In genomic region chr2:11502901-11503431, GRCm38 (mm10) we compare ENCODE assay signal across 8 mouse cellular contexts. TPM values are rescaled to one million over a fixed set of nuclear protein-coding genes. Genes with fewer than 3 reads are reported as not detected.
DNase-seq lines count a peak whose midpoint lies in the region; ATAC-seq and TF ChIP-seq lines count a peak whose summit lies in the region.

No protein-coding gene starts in this region.

- H3K9me3 ChIP-seq in hindbrain, embryonic 16.5 days (ENCODE audit: control insufficient read depth, low read length), result no peaks in the 10 kb centered on the region

- ATAC-seq in hindbrain, embryonic 16.5 days, result peak; percentile 81

- peak overlapping the region; percentile 96 for H3K4me2 ChIP-seq in hindbrain, embryonic 16.5 days (ENCODE audit: low read length)

- TF ChIP-seq CTCF in gastrocnemius, adult 2 months (IDR thresholded peaks at IDR 0.05), result peak; percentile 25; the same call in 1 of the 2 replicates

- no peaks in the 10 kb centered on the region for H3K27me3 ChIP-seq in hindbrain, embryonic 16.5 days (replicated peaks; ENCODE audit: control insufficient read depth, insufficient read depth, low read length)

- peak; percentile 63 for DNase-seq in R1 (ENCODE audit: low read depth, low spot score)
- DNase-seq in cerebellum, postnatal 36 days, result peak; percentile 67 to 71
- DNase-seq in gastrocnemius, adult 2 months, result peak; percentile 92
- DNase-seq in left cerebral cortex, adult 18-20 months (ENCODE audit: low spot score in 2 of 2), result peak; percentile 81 to 89
- peak; percentile 83 for DNase-seq in lung, postnatal 36 days
- DNase-seq in retina, postnatal 7 days (ENCODE audit: low read depth, low spot score), result peak; percentile 43
- peak; percentile 87 for DNase-seq in thymus, postnatal 4 days

- peaks cover 29% of the 10 kb centered on the region for H3K4me1 ChIP-seq in hindbrain, embryonic 16.5 days (ENCODE audit: control insufficient read depth, insufficient read depth, low read depth, low read length)

- peak overlapping the region; percentile 97 for H3K4me3 ChIP-seq in gastrocnemius, adult 2 months
- H3K4me3 ChIP-seq in hindbrain, embryonic 16.5 days (ENCODE audit: low read length), result peak overlapping the region; percentile 54

- no peaks in the 10 kb centered on the region for H3K36me3 ChIP-seq in hindbrain, embryonic 16.5 days (ENCODE audit: control insufficient read depth, insufficient read depth, low read length)

- intact Hi-C loops in gastrocnemius, adult 2 months (cut with DNase I), result loop anchor here (1.0 kb wide), 1 partner anchor 32 kb away; no protein-coding TSS in a partner anchor

- peak overlapping the region; percentile 98 for H3K27ac ChIP-seq in gastrocnemius, adult 2 months
- peak overlapping the region; percentile 90 for H3K27ac ChIP-seq in hindbrain, embryonic 16.5 days (ENCODE audit: low read depth, low read length)

- WGBS in hindbrain, embryonic 16.5 days, result under 1% methylated on average over 39 of the region's 39 CpGs

- peak overlapping the region; percentile 67 for H3K9ac ChIP-seq in hindbrain, embryonic 16.5 days (ENCODE audit: low read depth, low read length)

RNA-seq across cellular contexts. Expression of gene Pfkfb3, which starts 50.9 kb away (rescaled TPM):
- 100 to 1,000 TPM in 1 of 2 experiments, 10 to 100 TPM in 1; 84.9 to 302 TPM for total RNA-seq in gastrocnemius, adult 2 months (2021)
- 28.5 and 33.9 TPM in 2 replicates for polyA plus RNA-seq in hindbrain, embryonic 16.5 days (2015; fragmentation: Nextera tagmentation; extraction: Ambion mirVana)
- 10 to 100 TPM; 38.1 to 42.3 TPM for total RNA-seq in left cerebral cortex, adult 18-20 months (2021)

Comparison
In these comparisons a context has a peak if more than half of its experiments do, and no peak if none do; other contexts are left out.
1. Peak in every context shown above with its lines: DNase-seq, ATAC-seq, H3K4me3 ChIP-seq and H3K27ac ChIP-seq.